Mouse (Mus musculus) frontal cortex, postnatal 10 days (tissue): ENCODE measurements at regions not wholly inside any gene's neighbourhood (a gene's known extent, or its start where the extent isn't known, plus 50 kb on each side); places are given as distances from the start of the nearest gene placed in this dataset.

Experiments used
- DNase-seq, 2 experiments: peaks; one replicate each; pipeline ENCODE4 v3.0.0; 2022; ENCODE audit warnings: low spot score in 2 of 2, mixed read lengths in 1 of 2

- DNase-seq, result no peak
Measured at GRCm38 (mm10) chr1:126917872-126918271, 87.3 kb upstream of the Nckap5 start.

GRCm38 (mm10) chr1:126916369-126916768 lies 85.8 kb upstream of the Nckap5 start:
- DNase-seq, result no peak

GRCm38 (mm10) chr1:126911277-126912060 lies 80.9 kb upstream of the Nckap5 start:
- DNase-seq, result no peak

GRCm38 (mm10) chr1:126907417-126907816 lies 76.8 kb upstream of the Nckap5 start:
- no peak for DNase-seq

- no peak for DNase-seq
Measured at GRCm38 (mm10) chr1:126898484-126898883, 67.9 kb upstream of the Nckap5 start.

GRCm38 (mm10) chr1:126896895-126897294 lies 66.3 kb upstream of the Nckap5 start:
- no peak for DNase-seq

GRCm38 (mm10) chr1:126880801-126881200 lies 50.2 kb upstream of the Nckap5 start:
- no peak for DNase-seq
